Mouse (Mus musculus) C2C12 (cell line): ENCODE results near the gene Nos3. TPM values are rescaled to one million over a fixed set of nuclear protein-coding genes. Genes with fewer than 3 reads are reported as not detected.

Experiments
- H3K27me3 ChIP-seq: one replicate; pipeline ENCODE4 v1.6.1; 2011; ENCODE audit not compliant: control insufficient read depth, insufficient read depth, insufficient read length
- H3K36me3 ChIP-seq: one replicate; pipeline ENCODE4 v1.6.1; 2011; ENCODE audit not compliant: control insufficient read depth, insufficient read depth
- H3K4me3 ChIP-seq: one replicate; pipeline ENCODE4 v1.5.1; 2011; ENCODE audit warnings: mild to moderate bottlenecking, control low read depth; ENCODE audit not compliant: poor library complexity, insufficient read depth, severe bottlenecking
- H3K79me2 ChIP-seq: one replicate; pipeline ENCODE4 v1.6.1; 2011; ENCODE audit not compliant: control insufficient read depth, insufficient read depth
- H3K79me3 ChIP-seq: one replicate; pipeline ENCODE4 v1.6.1; 2011; ENCODE audit warnings: low read depth, control low read depth
- H3ac ChIP-seq: one replicate; pipeline ENCODE3; 2011; ENCODE audit warnings: low read depth; ENCODE audit not compliant: control insufficient read depth, insufficient read length
- CEBPB ChIP-seq: IDR thresholded peaks from one replicate; pipeline ENCODE4 v1.6.1; 2011; ENCODE audit warnings: low read depth, mild to moderate bottlenecking, control low read depth, moderate library complexity
- CTCF ChIP-seq: IDR thresholded peaks from one replicate; pipeline ENCODE4 v1.5.1; 2011; ENCODE audit not compliant: control insufficient read depth, insufficient read depth, insufficient read length
- FOSL1 ChIP-seq: IDR thresholded peaks from one replicate; pipeline ENCODE4 v1.8.0; 2011; ENCODE audit warnings: mild to moderate bottlenecking, low read length; ENCODE audit not compliant: poor library complexity, insufficient read depth, severe bottlenecking
- MAX ChIP-seq: IDR thresholded peaks from one replicate; pipeline ENCODE4 v1.6.1; 2011; ENCODE audit warnings: mild to moderate bottlenecking, control low read depth
- MYOD1 ChIP-seq: IDR thresholded peaks from one replicate; pipeline ENCODE4 v1.6.1; 2011; ENCODE audit warnings: low read depth; ENCODE audit not compliant: control insufficient read depth, insufficient read length
- MYOG ChIP-seq: IDR thresholded peaks from one replicate; pipeline ENCODE4 v1.6.1; 2011; ENCODE audit not compliant: control insufficient read depth, insufficient read length; ENCODE audit errors: extremely low read depth
- USF1 ChIP-seq: IDR thresholded peaks from one replicate; pipeline ENCODE4 v1.6.1; 2011; ENCODE audit warnings: low read depth, mild to moderate bottlenecking, control low read depth, moderate library complexity
- polyA plus RNA-seq: library from polyadenylated mRNA; unstranded; fragments of >200 nt; fragmentation: generic; extraction: Trizol; gene quantifications from one replicate; pipeline ENCODE4 v1.2.1, GENCODE M21; 2012; ENCODE audit warnings: missing spikeins

Nos3 gene
- polyA plus RNA-seq, 1 experiment, result 0.13 TPM

DNA sequence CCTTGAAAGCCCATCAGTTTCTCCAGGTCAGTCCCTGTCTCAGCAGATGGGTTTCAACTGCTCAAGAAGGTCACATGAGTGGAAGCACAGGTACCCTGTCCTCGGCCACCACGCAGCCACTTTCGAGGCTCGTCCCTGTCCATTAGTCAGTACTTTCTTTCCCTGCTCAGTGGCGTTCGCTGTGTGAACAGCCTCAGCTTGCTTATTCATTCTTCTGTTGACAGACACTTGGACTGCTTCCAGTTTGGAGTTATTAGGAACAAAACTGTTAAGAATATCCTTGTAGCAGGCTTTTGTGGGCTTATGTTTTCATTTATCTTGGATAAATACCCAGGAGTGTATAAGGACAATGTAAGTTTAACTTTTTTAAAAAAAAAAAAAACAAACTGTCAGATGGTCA is 9.6 kb downstream of the Nos3 start:
- Histone ChIP-seq H3K79me2 (no peaks in the 10 kb centered on the region), H3K36me3 (no peaks in the 10 kb centered on the region), H3K4me3 (no peak overlapping the region), H3ac (no peak overlapping the region), H3K27me3 (peaks cover 27% of the 10 kb centered on the region), H3K79me3 (no peaks in the 10 kb centered on the region)
- no peak for TF ChIP-seq MYOG
- no peak for TF ChIP-seq MAX
- TF ChIP-seq USF1, result no peak
- no peak for TF ChIP-seq MYOD1
- TF ChIP-seq CTCF, result no peak

DNA sequence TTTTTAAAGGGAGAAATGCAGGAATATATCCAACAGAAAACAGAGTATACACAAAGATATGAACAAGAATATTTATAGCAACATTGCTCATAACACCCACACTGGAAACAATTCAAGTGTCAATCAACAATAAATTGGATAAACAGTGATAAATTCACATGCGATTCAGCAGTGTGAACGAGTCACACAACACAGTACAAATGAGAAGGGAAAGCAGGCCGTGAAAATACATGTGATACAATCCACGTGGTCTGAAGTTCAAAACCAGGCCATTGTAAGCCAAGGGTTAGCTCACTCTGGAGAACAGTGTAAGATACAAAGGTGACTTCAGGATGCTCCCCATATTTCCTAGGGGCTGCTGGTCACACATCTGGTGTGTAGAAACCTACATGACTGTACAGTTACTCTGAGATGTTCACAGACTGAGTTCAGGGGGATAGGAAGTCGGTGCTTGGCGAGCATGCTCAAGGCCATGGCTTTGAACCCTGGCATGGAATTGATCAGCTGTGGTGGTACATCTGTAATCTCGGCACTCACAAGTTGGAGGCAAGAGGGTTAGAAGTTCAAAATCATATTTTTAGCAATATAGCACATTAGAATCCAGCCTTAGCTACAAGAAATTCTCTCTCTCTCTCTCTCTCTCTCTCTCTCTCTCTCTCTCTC is 10.2 kb downstream of the Nos3 start:
- Histone ChIP-seq H3K79me3 (no peaks in the 10 kb centered on the region), H3K79me2 (no peaks in the 10 kb centered on the region), H3ac (no peak overlapping the region), H3K36me3 (no peaks in the 10 kb centered on the region), H3K4me3 (no peak overlapping the region), H3K27me3 (peaks cover 32% of the 10 kb centered on the region)
- TF ChIP-seq MAX, result no peak
- TF ChIP-seq CEBPB, result no peak
- TF ChIP-seq MYOG, result no peak
- TF ChIP-seq MYOD1, result no peak
- no peak for TF ChIP-seq FOSL1
- no peak for TF ChIP-seq CTCF
- no peak for TF ChIP-seq USF1

DNA sequence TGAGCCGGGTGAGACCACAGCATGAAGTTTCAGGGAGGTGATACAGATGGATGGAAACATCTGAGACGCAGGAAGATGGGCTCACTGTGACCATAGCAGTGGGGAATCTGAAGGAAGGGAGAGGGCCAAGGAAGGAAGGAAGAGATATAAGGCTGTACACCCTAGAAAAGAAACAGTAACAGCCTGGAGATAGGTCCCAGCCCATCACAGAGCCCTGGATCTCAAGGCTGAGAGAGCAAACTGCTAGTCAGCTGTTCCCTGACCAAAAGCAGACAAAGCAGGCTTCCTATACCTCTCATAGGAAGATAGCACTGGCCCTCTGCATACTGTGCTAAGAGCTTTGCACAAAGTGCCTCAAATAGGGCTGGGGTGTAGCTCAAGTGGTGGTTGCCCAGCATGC is 14.1 kb downstream of the Nos3 start:
- Histone ChIP-seq H3K79me2 (no peaks in the 10 kb centered on the region), H3K27me3 (peaks cover 32% of the 10 kb centered on the region), H3K36me3 (no peaks in the 10 kb centered on the region), H3ac (no peak overlapping the region), H3K4me3 (no peak overlapping the region), H3K79me3 (no peaks in the 10 kb centered on the region)
- TF ChIP-seq CEBPB (no peak), MYOG (no peak), MYOD1 (no peak)

DNA sequence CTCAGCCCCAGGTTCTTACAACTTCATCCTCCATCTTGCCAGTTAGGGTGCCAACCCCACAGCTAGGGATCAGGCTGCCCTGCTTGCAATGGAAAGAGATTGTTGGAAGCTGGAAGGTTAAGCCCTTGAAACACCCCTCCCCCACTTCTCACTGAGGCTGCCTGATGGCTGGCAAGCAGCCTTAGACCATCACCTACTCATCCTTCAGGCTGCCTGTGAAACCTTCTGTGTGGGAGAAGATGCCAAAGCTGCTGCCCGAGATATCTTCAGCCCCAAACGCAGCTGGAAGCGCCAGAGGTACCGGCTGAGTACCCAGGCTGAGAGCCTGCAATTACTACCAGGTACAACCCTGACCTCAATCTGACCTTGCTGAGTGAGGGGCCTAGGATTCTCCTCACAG is 14.9 kb downstream of the Nos3 start:
- H3K79me3 ChIP-seq, result no peaks in the 10 kb centered on the region
- no peaks in the 10 kb centered on the region for H3K36me3 ChIP-seq
- no peak overlapping the region for H3ac ChIP-seq
- H3K4me3 ChIP-seq, result no peak overlapping the region
- no peaks in the 10 kb centered on the region for H3K79me2 ChIP-seq
- no peak for TF ChIP-seq MYOG
- TF ChIP-seq FOSL1, result no peak
- TF ChIP-seq MAX, result no peak
- TF ChIP-seq CEBPB, result no peak
- TF ChIP-seq MYOD1, result no peak
- no peak for TF ChIP-seq CTCF
- TF ChIP-seq USF1, result no peak
- peaks cover 32% of the 10 kb centered on the region for H3K27me3 ChIP-seq

DNA sequence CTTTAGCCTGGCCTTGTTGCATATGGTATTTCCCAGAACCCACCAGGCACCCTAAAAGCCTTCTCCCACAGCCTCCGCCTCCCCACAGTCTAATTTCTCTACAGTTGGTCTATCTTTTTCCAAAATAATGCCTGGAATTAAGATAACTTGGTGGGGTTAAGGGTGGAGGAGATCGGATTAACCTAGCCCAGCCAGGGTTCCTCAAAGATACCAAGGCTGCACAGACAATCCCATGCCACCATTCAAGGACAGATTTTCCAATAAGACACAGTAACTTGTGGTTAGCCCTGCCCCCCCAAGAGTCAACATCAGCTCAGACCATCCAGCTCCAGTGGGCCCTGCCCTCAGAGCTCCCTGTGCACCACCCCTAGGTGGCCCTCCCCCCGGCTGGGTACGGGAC is 15.9 kb downstream of the Nos3 start:
- H3K27me3 ChIP-seq, result peaks cover 32% of the 10 kb centered on the region
- no peaks in the 10 kb centered on the region for H3K79me3 ChIP-seq
- H3K79me2 ChIP-seq, result no peaks in the 10 kb centered on the region
- H3K36me3 ChIP-seq, result no peaks in the 10 kb centered on the region
- no peak for TF ChIP-seq FOSL1
- TF ChIP-seq USF1, result no peak
- no peak overlapping the region for H3ac ChIP-seq
- no peak overlapping the region for H3K4me3 ChIP-seq

DNA sequence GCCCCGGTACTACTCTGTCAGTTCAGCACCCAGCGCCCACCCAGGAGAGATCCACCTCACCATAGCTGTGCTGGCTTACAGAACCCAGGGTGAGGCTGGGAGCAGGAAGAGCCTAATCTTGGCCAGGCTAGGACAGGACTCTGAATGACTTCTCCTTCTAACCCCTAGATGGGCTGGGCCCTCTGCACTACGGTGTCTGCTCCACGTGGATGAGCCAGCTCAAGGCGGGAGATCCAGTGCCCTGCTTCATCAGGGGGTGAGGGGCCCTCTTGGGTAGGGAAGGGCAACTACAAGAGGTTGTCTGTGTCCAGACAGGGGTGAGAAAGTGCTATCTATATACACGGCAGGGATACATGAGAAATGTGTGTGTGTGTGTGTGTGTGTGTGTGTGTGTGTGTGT is 16.9 kb downstream of the Nos3 start:
- no peaks in the 10 kb centered on the region for H3K36me3 ChIP-seq
- H3K79me2 ChIP-seq, result no peaks in the 10 kb centered on the region
- TF ChIP-seq MYOG (no peak), USF1 (no peak), CTCF (no peak), FOSL1 (no peak), CEBPB (no peak), MYOD1 (no peak), MAX (no peak)
- H3K79me3 ChIP-seq, result no peaks in the 10 kb centered on the region
- H3K4me3 ChIP-seq, result no peak overlapping the region
- H3K27me3 ChIP-seq, result peaks cover 28% of the 10 kb centered on the region
- no peak overlapping the region for H3ac ChIP-seq
